Mouse (Mus musculus): ENCODE measurements around the gene Cyp2c23. TPM values are rescaled to one million over a fixed set of nuclear protein-coding genes. Genes with fewer than 3 reads are reported as not detected.

The Cyp2c23 gene
- polyA plus RNA-seq, 1 experiment from 2014 or later: 9.4 TPM

DNA sequence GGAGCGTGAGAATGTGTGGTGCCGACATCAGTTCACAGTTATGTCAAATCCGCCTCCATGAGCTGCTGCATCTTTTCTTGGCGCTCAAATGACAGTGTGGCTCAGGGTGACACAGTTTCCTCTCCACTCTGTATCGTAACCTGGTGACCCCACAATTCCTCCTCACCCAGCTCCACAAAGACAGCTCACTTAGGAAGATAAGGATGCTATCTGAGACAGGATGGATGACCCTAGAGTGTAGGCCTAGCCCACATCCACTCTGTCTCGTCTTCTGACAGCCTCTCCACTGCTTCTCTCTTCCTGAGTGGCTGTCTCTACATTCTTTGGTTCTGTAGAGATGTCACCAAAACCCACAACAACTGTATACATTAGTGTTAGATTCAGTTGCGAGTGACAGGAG, 33.6 kb downstream of the Cyp2c23 start:
- Histone ChIP-seq H3K36me3 (no peaks in the 10 kb centered on the region), H3K27me3 (no peaks in the 10 kb centered on the region), H3K4me1 (replicated peaks) (peaks cover 11% of the 10 kb centered on the region; the same call in 1 of the 2 replicates), H3K4me2 (no peak overlapping the region), H3K9me3 (replicated peaks) (no peaks in the 10 kb centered on the region), H3K27ac (no peak overlapping the region), H3K4me3 (replicated peaks) (no peak overlapping the region), H3K9ac (no peak overlapping the region)
- ATAC-seq (ENCODE audit: low read depth) (no peak), DNase-seq (no peak)
- WGBS (ENCODE audit: insufficient replicate concordance): 59% methylated on average over 7 of the region's 7 CpGs

DNA sequence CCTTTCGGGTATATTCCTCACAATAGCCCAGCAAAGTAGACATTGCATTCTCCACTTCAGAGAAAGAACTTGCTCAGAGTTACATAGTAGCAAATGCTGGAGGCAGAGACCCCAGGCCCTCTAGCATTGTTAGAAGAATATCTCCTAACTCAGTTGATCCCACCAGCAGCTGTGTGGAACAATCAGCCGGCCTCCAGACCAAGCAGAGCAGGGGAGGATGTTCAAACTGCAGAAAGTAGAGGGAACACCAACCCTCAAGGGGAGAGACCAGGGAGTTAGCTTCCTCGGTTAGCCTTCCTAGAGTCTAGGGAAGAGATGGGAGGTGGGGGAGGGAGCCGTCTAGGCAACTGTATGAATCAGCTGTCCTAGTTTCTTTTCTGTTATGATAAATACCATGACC, 36.5 kb downstream of the Cyp2c23 start:
- no peaks in the 10 kb centered on the region for H3K9me3 ChIP-seq (replicated peaks)
- H3K36me3 ChIP-seq: no peaks in the 10 kb centered on the region
- no peak overlapping the region for H3K4me2 ChIP-seq
- WGBS (ENCODE audit: insufficient replicate concordance): 51% methylated on average over 4 of the region's 4 CpGs
- H3K4me3 ChIP-seq (replicated peaks): no peak overlapping the region
- H3K27me3 ChIP-seq: no peaks in the 10 kb centered on the region
- ATAC-seq (ENCODE audit: low read depth): no peak
- H3K27ac ChIP-seq: no peak overlapping the region
- no peak overlapping the region for H3K9ac ChIP-seq
- no peak for DNase-seq
- H3K4me1 ChIP-seq (replicated peaks): 0 out of 2 replicates have a peak, but pooled peaks cover 7% of the 10 kb centered on the region

- Histone ChIP-seq H3K27me3 (peaks cover 13% of the 10 kb centered on the region), H3K4me1 (replicated peaks) (0 out of 2 replicates have a peak, but pooled peaks cover 7% of the 10 kb centered on the region), H3K9me3 (replicated peaks) (no peaks in the 10 kb centered on the region), H3K9ac (no peak overlapping the region), H3K27ac (no peak overlapping the region), H3K4me2 (no peak overlapping the region), H3K36me3 (no peaks in the 10 kb centered on the region), H3K4me3 (replicated peaks) (no peak overlapping the region)
- no peak for ATAC-seq (ENCODE audit: low read depth)
- DNase-seq: no peak
- WGBS (ENCODE audit: insufficient replicate concordance): 64% methylated on average over 8 of the region's 8 CpGs
Observed at GRCm38 (mm10) chr19:43990362-43990761, 38.6 kb downstream of the Cyp2c23 start.

GRCm38 (mm10) chr19:43986069-43986794, 42.8 kb downstream of the Cyp2c23 start, which contains the start of gene Cpn1:
Cpn1 (minus strand) TSS chr19:43986556.
- DNase-seq (no peak), ATAC-seq (ENCODE audit: low read depth) (peak; percentile 72)
- peaks cover 13% of the 10 kb centered on the region for H3K27me3 ChIP-seq
- no peaks in the 10 kb centered on the region for H3K9me3 ChIP-seq (replicated peaks)
- no peaks in the 10 kb centered on the region for H3K36me3 ChIP-seq
- 24% methylated on average over 30 of the region's 30 CpGs for WGBS (ENCODE audit: insufficient replicate concordance)
- H3K9ac ChIP-seq: peak within 1 kb of the TSS; percentile 31
- 0 out of 2 replicates have a peak, but pooled peaks cover 4% of the 10 kb centered on the region for H3K4me1 ChIP-seq (replicated peaks)
- peak within 1 kb of the TSS; percentile 69 for H3K27ac ChIP-seq
- H3K4me2 ChIP-seq: peak within 1 kb of the TSS; percentile 42
- H3K4me3 ChIP-seq (replicated peaks): peak within 1 kb of the TSS; percentile 47

DNA sequence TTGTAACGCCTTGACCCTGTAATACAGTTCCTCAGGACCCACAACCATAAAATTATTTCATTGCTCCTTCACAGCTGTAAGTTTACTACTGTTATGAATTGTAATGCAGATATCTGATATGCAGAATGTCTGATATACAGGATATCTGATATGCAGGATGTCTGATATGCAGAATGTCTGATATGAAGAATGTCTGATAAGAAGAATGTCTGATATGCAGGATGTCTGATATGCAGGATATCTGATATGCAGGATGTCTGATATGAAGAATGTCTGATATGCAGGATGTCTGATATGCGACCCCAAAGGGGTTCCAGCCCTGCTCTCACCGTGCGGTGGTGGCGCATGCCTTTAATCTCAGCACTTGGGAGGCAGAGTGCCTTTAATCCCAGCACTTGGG, 47.0 kb downstream of the Cyp2c23 start:
- H3K4me3 ChIP-seq (replicated peaks): no peak overlapping the region
- H3K36me3 ChIP-seq: no peaks in the 10 kb centered on the region
- 64% methylated on average over 5 of the region's 5 CpGs for WGBS (ENCODE audit: insufficient replicate concordance)
- H3K27me3 ChIP-seq: peaks cover 11% of the 10 kb centered on the region
- no peak for DNase-seq
- H3K4me2 ChIP-seq: no peak overlapping the region
- H3K9ac ChIP-seq: no peak overlapping the region
- H3K27ac ChIP-seq: no peak overlapping the region
- H3K9me3 ChIP-seq (replicated peaks): no peaks in the 10 kb centered on the region
- no peaks in the 10 kb centered on the region for H3K4me1 ChIP-seq (replicated peaks)
- no peak for ATAC-seq (ENCODE audit: low read depth)

GRCm38 (mm10) chr19:43980711-43981110, 48.3 kb downstream of the Cyp2c23 start:
- H3K27me3 ChIP-seq: peaks cover under 1% of the 10 kb centered on the region; the same call in 1 of the 2 replicates
- no peaks in the 10 kb centered on the region for H3K9me3 ChIP-seq (replicated peaks)
- H3K4me3 ChIP-seq (replicated peaks): no peak overlapping the region
- no peak for ATAC-seq (ENCODE audit: low read depth)
- H3K36me3 ChIP-seq: no peaks in the 10 kb centered on the region
- H3K27ac ChIP-seq: no peak overlapping the region
- no peak overlapping the region for H3K4me2 ChIP-seq
- H3K9ac ChIP-seq: no peak overlapping the region
- DNase-seq: no peak
- 85% methylated on average over 17 of the region's 17 CpGs for WGBS (ENCODE audit: insufficient replicate concordance)
- no peaks in the 10 kb centered on the region for H3K4me1 ChIP-seq (replicated peaks)

GRCm38 (mm10) chr19:43977799-43978198, 51.2 kb downstream of the Cyp2c23 start:
- no peaks in the 10 kb centered on the region for H3K9me3 ChIP-seq (replicated peaks)
- no peaks in the 10 kb centered on the region for H3K4me1 ChIP-seq (replicated peaks)
- H3K4me3 ChIP-seq (replicated peaks): no peak overlapping the region
- no peak overlapping the region for H3K9ac ChIP-seq
- WGBS (ENCODE audit: insufficient replicate concordance): 57% methylated on average over 3 of the region's 3 CpGs
- H3K4me2 ChIP-seq: no peak overlapping the region
- no peak overlapping the region for H3K27ac ChIP-seq
- no peaks in the 10 kb centered on the region for H3K27me3 ChIP-seq
- no peaks in the 10 kb centered on the region for H3K36me3 ChIP-seq
- no peak for DNase-seq
- no peak for ATAC-seq (ENCODE audit: low read depth)

DNA sequence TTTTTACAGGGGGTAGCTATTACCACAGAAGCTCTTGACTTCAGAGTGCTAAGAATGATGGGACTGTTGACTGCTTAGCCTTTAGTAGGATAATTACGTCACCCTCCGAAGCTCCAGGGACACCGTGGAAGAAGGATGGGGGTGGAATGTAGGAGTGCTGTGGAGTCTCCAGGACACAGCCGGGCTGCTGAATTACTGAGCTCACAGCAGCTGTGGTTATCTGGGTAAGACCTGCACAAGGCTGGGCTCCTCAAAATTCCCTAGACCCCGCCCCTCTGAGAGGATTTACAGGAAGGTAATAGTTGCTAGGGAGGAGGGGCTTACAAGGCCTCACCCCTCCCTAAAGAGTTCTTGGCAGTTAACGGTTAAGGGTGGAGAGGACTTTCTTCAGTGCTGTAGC, 52.3 kb downstream of the Cyp2c23 start:
- no peaks in the 10 kb centered on the region for H3K27me3 ChIP-seq
- WGBS (ENCODE audit: insufficient replicate concordance): 58% methylated on average over 6 of the region's 6 CpGs
- peak; percentile 12 for DNase-seq
- peak; percentile 34; the same call in 1 of the 2 replicates for ATAC-seq (ENCODE audit: low read depth)
- no peak overlapping the region for H3K4me3 ChIP-seq (replicated peaks)
- H3K4me2 ChIP-seq: no peak overlapping the region
- H3K4me1 ChIP-seq (replicated peaks): no peaks in the 10 kb centered on the region
- no peaks in the 10 kb centered on the region for H3K9me3 ChIP-seq (replicated peaks)
- H3K9ac ChIP-seq: no peak overlapping the region
- H3K27ac ChIP-seq: no peak overlapping the region
- no peaks in the 10 kb centered on the region for H3K36me3 ChIP-seq

- H3K9ac ChIP-seq: no peak overlapping the region
- no peak overlapping the region for H3K4me2 ChIP-seq
- H3K36me3 ChIP-seq: no peaks in the 10 kb centered on the region
- H3K27ac ChIP-seq: no peak overlapping the region
- no peaks in the 10 kb centered on the region for H3K9me3 ChIP-seq (replicated peaks)
- 65% methylated on average over 6 of the region's 6 CpGs for WGBS (ENCODE audit: insufficient replicate concordance)
- H3K4me3 ChIP-seq (replicated peaks): no peak overlapping the region
- no peaks in the 10 kb centered on the region for H3K27me3 ChIP-seq
- no peaks in the 10 kb centered on the region for H3K4me1 ChIP-seq (replicated peaks)
- ATAC-seq (ENCODE audit: low read depth): no peak
- DNase-seq: no peak
Observed at GRCm38 (mm10) chr19:43974221-43974620, 54.8 kb downstream of the Cyp2c23 start.

GRCm38 (mm10) chr19:43973711-43974110, 55.3 kb downstream of the Cyp2c23 start:
- no peak overlapping the region for H3K4me2 ChIP-seq
- no peak for ATAC-seq (ENCODE audit: low read depth)
- WGBS (ENCODE audit: insufficient replicate concordance): 57% methylated on average over 9 of the region's 9 CpGs

DNA sequence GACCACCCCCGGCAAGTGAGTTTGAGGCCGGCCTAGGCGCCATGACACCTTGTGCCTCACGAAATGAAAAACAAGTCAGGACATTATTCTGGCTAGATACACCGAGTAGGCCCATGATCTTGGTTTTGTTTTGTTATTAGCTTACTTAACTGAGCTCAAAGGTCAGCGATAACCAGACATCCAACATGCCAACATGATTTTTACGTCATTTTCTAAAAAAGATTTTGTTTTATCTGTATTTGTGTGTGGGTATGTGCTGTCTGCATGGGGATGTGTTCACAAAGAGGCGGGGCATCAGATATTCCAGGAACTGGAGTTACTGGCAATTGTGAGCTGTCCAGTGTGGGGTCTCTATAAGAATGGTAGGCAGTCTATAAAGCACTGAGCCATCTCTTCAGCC, 56.9 kb downstream of the Cyp2c23 start:
- H3K9ac ChIP-seq: no peak overlapping the region
- H3K4me1 ChIP-seq (replicated peaks): no peaks in the 10 kb centered on the region
- H3K36me3 ChIP-seq: no peaks in the 10 kb centered on the region
- no peak overlapping the region for H3K4me2 ChIP-seq
- no peak overlapping the region for H3K27ac ChIP-seq
- 75% methylated on average over 8 of the region's 8 CpGs for WGBS (ENCODE audit: insufficient replicate concordance)
- ATAC-seq (ENCODE audit: low read depth): no peak
- H3K9me3 ChIP-seq (replicated peaks): no peaks in the 10 kb centered on the region
- H3K4me3 ChIP-seq (replicated peaks): no peak overlapping the region
- no peaks in the 10 kb centered on the region for H3K27me3 ChIP-seq
- no peak for DNase-seq

More at GRCm38 (mm10) chr19:43973711-43974110, 55.3 kb downstream of the Cyp2c23 start:
- Histone ChIP-seq H3K4me3 (replicated peaks) (no peak overlapping the region), H3K4me1 (replicated peaks) (no peaks in the 10 kb centered on the region), H3K9me3 (replicated peaks) (no peaks in the 10 kb centered on the region), H3K27ac (no peak overlapping the region), H3K9ac (no peak overlapping the region), H3K36me3 (no peaks in the 10 kb centered on the region), H3K27me3 (no peaks in the 10 kb centered on the region)
- DNase-seq: no peak

Data from liver, embryonic 13.5 days (tissue).